Mouse (Mus musculus): ENCODE results near the gene AI467606. TPM values are rescaled to one million over a fixed set of nuclear protein-coding genes. Genes with fewer than 3 reads are reported as not detected.

AI467606 gene
- polyA plus RNA-seq, 2 experiments: 5.3 to 5.6 TPM

DNA sequence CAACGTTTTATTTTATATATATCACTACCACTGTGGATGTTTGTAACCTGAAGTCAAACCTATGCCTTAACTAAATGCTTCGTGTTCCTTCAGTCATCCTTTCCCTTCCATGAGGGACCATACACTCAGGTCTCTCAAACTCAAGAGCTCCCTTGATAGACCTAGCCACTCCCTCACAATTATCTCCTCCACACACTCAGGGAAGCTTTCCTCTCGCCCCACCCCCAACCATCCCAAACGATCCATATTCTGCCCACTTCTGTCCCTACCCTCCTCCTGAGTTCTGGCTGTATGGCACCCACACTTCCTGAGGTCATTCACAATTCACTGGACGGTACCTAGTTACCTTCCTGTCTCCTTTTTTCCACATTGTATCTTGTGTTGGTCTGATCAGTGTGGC is 7.4 kb downstream of the AI467606 start:
- Histone ChIP-seq H3K9ac (ENCODE audit: low read depth, low read length, severe bottlenecking) (no peak overlapping the region), H3K27me3 (ENCODE audit: control insufficient read depth, insufficient read depth, low read length) (no peaks in the 10 kb centered on the region), H3K27ac (replicated peaks; ENCODE audit: low read depth, low read length) (no peak overlapping the region), H3K4me1 (ENCODE audit: control insufficient read depth, insufficient read depth, low read length) (no peaks in the 10 kb centered on the region), H3K9me3 (ENCODE audit: control insufficient read depth, low read length) (no peaks in the 10 kb centered on the region), H3K4me3 (replicated peaks; ENCODE audit: low read length) (no peak overlapping the region), H3K36me3 (ENCODE audit: control insufficient read depth, insufficient read depth, low read length) (no peaks in the 10 kb centered on the region), H3K4me2 (replicated peaks; ENCODE audit: low read depth, low read length, severe bottlenecking) (no peak overlapping the region)
- TF ChIP-seq POLR2A (IDR thresholded peaks at IDR 0.05; ENCODE audit: borderline replicate concordance, extremely low read depth, insufficient read depth, insufficient read length): no peak
- WGBS: 84% methylated on average over 5 of the region's 5 CpGs
- no peak for DNase-seq (ENCODE audit: low spot score)
- no peak for ATAC-seq (ENCODE audit: low FRiP score, low read depth)

DNA sequence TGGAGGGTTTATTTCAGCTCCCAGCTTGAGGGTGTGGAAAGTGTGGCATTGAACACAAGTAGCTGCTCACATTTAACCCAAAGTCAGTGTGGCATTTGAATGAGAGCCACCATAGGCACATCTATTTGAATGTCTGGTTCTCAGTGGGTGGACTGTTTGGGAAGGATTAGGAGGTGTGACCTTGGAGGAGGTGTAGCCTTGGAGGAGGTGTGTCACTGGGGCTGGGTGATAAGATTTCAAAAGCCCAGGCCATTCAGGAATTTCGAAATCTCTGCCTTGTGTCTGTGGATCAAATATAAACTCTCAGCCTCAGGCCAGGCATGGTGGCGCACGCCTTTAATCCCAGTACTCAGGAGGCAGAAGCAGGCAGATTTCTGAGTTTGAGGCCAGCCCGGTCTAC is 7.8 kb downstream of the AI467606 start:
- Histone ChIP-seq H3K9me3 (ENCODE audit: control insufficient read depth, low read length) (no peaks in the 10 kb centered on the region), H3K27me3 (ENCODE audit: control insufficient read depth, insufficient read depth, low read length) (no peaks in the 10 kb centered on the region), H3K27ac (replicated peaks; ENCODE audit: low read depth, low read length) (no peak overlapping the region), H3K4me2 (replicated peaks; ENCODE audit: low read depth, low read length, severe bottlenecking) (no peak overlapping the region), H3K4me1 (ENCODE audit: control insufficient read depth, insufficient read depth, low read length) (no peaks in the 10 kb centered on the region), H3K36me3 (ENCODE audit: control insufficient read depth, insufficient read depth, low read length) (no peaks in the 10 kb centered on the region), H3K4me3 (replicated peaks; ENCODE audit: low read length) (no peak overlapping the region), H3K9ac (ENCODE audit: low read depth, low read length, severe bottlenecking) (no peak overlapping the region)
- DNase-seq (ENCODE audit: low spot score): no peak
- TF ChIP-seq POLR2A (IDR thresholded peaks at IDR 0.05; ENCODE audit: borderline replicate concordance, extremely low read depth, insufficient read depth, insufficient read length): no peak
- 90% methylated on average over 4 of the region's 4 CpGs for WGBS
- ATAC-seq (ENCODE audit: low FRiP score, low read depth): no peak

- TF ChIP-seq POLR2A (IDR thresholded peaks at IDR 0.05; ENCODE audit: borderline replicate concordance, extremely low read depth, insufficient read depth, insufficient read length): no peak
- ATAC-seq (ENCODE audit: low FRiP score, low read depth): no peak
- no peaks in the 10 kb centered on the region for H3K9me3 ChIP-seq (ENCODE audit: control insufficient read depth, low read length)
- H3K9ac ChIP-seq (ENCODE audit: low read depth, low read length, severe bottlenecking): no peak overlapping the region
- no peak overlapping the region for H3K4me3 ChIP-seq (replicated peaks; ENCODE audit: low read length)
- no peak overlapping the region for H3K4me2 ChIP-seq (replicated peaks; ENCODE audit: low read depth, low read length, severe bottlenecking)
- H3K36me3 ChIP-seq (ENCODE audit: control insufficient read depth, insufficient read depth, low read length): no peaks in the 10 kb centered on the region
- no peak for DNase-seq (ENCODE audit: low spot score)
- H3K27ac ChIP-seq (replicated peaks; ENCODE audit: low read depth, low read length): no peak overlapping the region
- H3K27me3 ChIP-seq (ENCODE audit: control insufficient read depth, insufficient read depth, low read length): no peaks in the 10 kb centered on the region
- WGBS: 88% methylated on average over 4 of the region's 4 CpGs
- no peaks in the 10 kb centered on the region for H3K4me1 ChIP-seq (ENCODE audit: control insufficient read depth, insufficient read depth, low read length)
Measured at GRCm38 (mm10) chr7:127099528-127099927, 8.4 kb downstream of the AI467606 start.

- Histone ChIP-seq H3K4me2 (replicated peaks; ENCODE audit: low read depth, low read length, severe bottlenecking) (no peak overlapping the region), H3K36me3 (ENCODE audit: control insufficient read depth, insufficient read depth, low read length) (no peaks in the 10 kb centered on the region), H3K9ac (ENCODE audit: low read depth, low read length, severe bottlenecking) (no peak overlapping the region), H3K27ac (replicated peaks; ENCODE audit: low read depth, low read length) (no peak overlapping the region), H3K4me1 (ENCODE audit: control insufficient read depth, insufficient read depth, low read length) (no peaks in the 10 kb centered on the region), H3K4me3 (replicated peaks; ENCODE audit: low read length) (no peak overlapping the region), H3K9me3 (ENCODE audit: control insufficient read depth, low read length) (no peaks in the 10 kb centered on the region), H3K27me3 (ENCODE audit: control insufficient read depth, insufficient read depth, low read length) (no peaks in the 10 kb centered on the region)
- TF ChIP-seq POLR2A (IDR thresholded peaks at IDR 0.05; ENCODE audit: borderline replicate concordance, extremely low read depth, insufficient read depth, insufficient read length): no peak
- ATAC-seq (ENCODE audit: low FRiP score, low read depth) (no peak), DNase-seq (ENCODE audit: low spot score) (no peak)
- 24% methylated on average over 2 of the region's 2 CpGs for WGBS
Measured at GRCm38 (mm10) chr7:127101451-127102016, 10.4 kb downstream of the AI467606 start.

- WGBS: 75% methylated on average over 6 of the region's 6 CpGs
- no peak for TF ChIP-seq POLR2A (IDR thresholded peaks at IDR 0.05; ENCODE audit: borderline replicate concordance, extremely low read depth, insufficient read depth, insufficient read length)
Measured at GRCm38 (mm10) chr7:127102148-127102547, 11.0 kb downstream of the AI467606 start.

DNA sequence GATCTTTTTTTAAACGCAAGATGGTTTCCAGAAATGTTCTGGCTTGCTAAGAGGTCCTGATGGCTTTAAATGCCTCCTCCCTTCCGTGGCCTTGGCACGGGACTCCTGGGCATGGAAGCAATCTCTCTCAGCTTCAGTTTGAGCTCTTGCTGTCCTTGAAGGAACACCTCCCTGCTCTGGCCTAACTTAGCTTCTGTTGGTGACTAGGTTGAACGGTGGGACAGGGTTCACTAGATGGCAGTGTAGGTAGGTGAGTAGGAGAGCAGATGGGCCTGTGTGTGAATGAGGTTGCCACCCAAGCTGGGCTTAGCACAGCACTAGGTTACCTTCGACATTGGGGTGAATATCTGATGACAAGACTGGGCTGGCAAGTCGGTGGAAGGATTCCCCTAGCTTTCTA is 12.8 kb downstream of the AI467606 start:
- H3K4me1 ChIP-seq (ENCODE audit: control insufficient read depth, insufficient read depth, low read length): no peaks in the 10 kb centered on the region
- 68% methylated on average over 6 of the region's 6 CpGs for WGBS
- DNase-seq (ENCODE audit: low spot score) (no peak), ATAC-seq (ENCODE audit: low FRiP score, low read depth) (no peak)
- H3K36me3 ChIP-seq (ENCODE audit: control insufficient read depth, insufficient read depth, low read length): no peaks in the 10 kb centered on the region
- no peaks in the 10 kb centered on the region for H3K27me3 ChIP-seq (ENCODE audit: control insufficient read depth, insufficient read depth, low read length)
- H3K9ac ChIP-seq (ENCODE audit: low read depth, low read length, severe bottlenecking): peak overlapping the region; percentile 6; the same call in 1 of the 2 replicates
- H3K4me3 ChIP-seq (replicated peaks; ENCODE audit: low read length): no peak overlapping the region
- no peak overlapping the region for H3K4me2 ChIP-seq (replicated peaks; ENCODE audit: low read depth, low read length, severe bottlenecking)
- TF ChIP-seq POLR2A (IDR thresholded peaks at IDR 0.05; ENCODE audit: borderline replicate concordance, extremely low read depth, insufficient read depth, insufficient read length): no peak
- no peaks in the 10 kb centered on the region for H3K9me3 ChIP-seq (ENCODE audit: control insufficient read depth, low read length)
- no peak overlapping the region for H3K27ac ChIP-seq (replicated peaks; ENCODE audit: low read depth, low read length)

More at GRCm38 (mm10) chr7:127102148-127102547, 11.0 kb downstream of the AI467606 start:
- DNase-seq (ENCODE audit: low spot score) (no peak), ATAC-seq (ENCODE audit: low FRiP score, low read depth) (no peak)
- Histone ChIP-seq H3K4me1 (ENCODE audit: control insufficient read depth, insufficient read depth, low read length) (no peaks in the 10 kb centered on the region), H3K4me3 (replicated peaks; ENCODE audit: low read length) (no peak overlapping the region), H3K36me3 (ENCODE audit: control insufficient read depth, insufficient read depth, low read length) (no peaks in the 10 kb centered on the region), H3K9me3 (ENCODE audit: control insufficient read depth, low read length) (no peaks in the 10 kb centered on the region), H3K9ac (ENCODE audit: low read depth, low read length, severe bottlenecking) (no peak overlapping the region), H3K27ac (replicated peaks; ENCODE audit: low read depth, low read length) (no peak overlapping the region), H3K27me3 (ENCODE audit: control insufficient read depth, insufficient read depth, low read length) (no peaks in the 10 kb centered on the region), H3K4me2 (replicated peaks; ENCODE audit: low read depth, low read length, severe bottlenecking) (no peak overlapping the region)

Measured in limb, embryonic 14.5 days (tissue).